Mouse (Mus musculus) midbrain, embryonic 12.5 days (tissue): ENCODE results near the gene Smg8. TPM values are rescaled to one million over a fixed set of nuclear protein-coding genes. Genes with fewer than 3 reads are reported as not detected.

Experiments
- ATAC-seq: fragments of 200-750 bp; cut with Nextera tagmentation; 2 replicates; pipeline ENCODE4 v1.8.0; 2017; ENCODE audit warnings: low read depth, moderate TSS enrichment, moderate library complexity; ENCODE audit not compliant: low FRiP score
- H3K27ac ChIP-seq: fragments of 300-500 bp; sonication (generic); replicated peaks from 2 replicates; pipeline ENCODE4 v1.5.1; 2016; ENCODE audit warnings: mild to moderate bottlenecking
- H3K27me3 ChIP-seq: fragments of 300-500 bp; sonication (generic); 2 replicates; pipeline ENCODE4 v1.6.1; 2016; ENCODE audit warnings: mild to moderate bottlenecking
- H3K36me3 ChIP-seq: fragments of 300-500 bp; sonication (generic); 2 replicates; pipeline ENCODE4 v1.6.1; 2016
- H3K4me1 ChIP-seq: fragments of 300-500 bp; sonication (generic); 2 replicates; pipeline ENCODE4 v1.6.1; 2016
- H3K4me2 ChIP-seq: fragments of 300-500 bp; sonication (generic); replicated peaks from 2 replicates; pipeline ENCODE4 v1.6.1; 2016; ENCODE audit warnings: mild to moderate bottlenecking, moderate library complexity
- H3K4me3 ChIP-seq: fragments of 300-500 bp; sonication (generic); 2 replicates; pipeline ENCODE4 v1.5.1; 2016; ENCODE audit warnings: mild to moderate bottlenecking
- H3K9ac ChIP-seq: fragments of 300-500 bp; sonication (generic); replicated peaks from 2 replicates; pipeline ENCODE4 v1.6.1; 2016; ENCODE audit warnings: mild to moderate bottlenecking, moderate library complexity
- H3K9me3 ChIP-seq: fragments of 300-500 bp; sonication (generic); 2 replicates; pipeline ENCODE4 v1.6.1; 2016; ENCODE audit warnings: mild to moderate bottlenecking
- WGBS: fragments of 180-500 bp; shearing (Covaris S2); methylation state at CpG from one replicate; pipeline ENCODE4 v1.1.7; 2016; 5-methylcytosine and 5-hydroxymethylcytosine counted together
- polyA plus RNA-seq: library from polyadenylated mRNA; unstranded; fragments of >200 nt; fragmentation: Nextera tagmentation; extraction: Ambion mirVana; gene quantifications from 2 replicates; pipeline ENCODE4 v1.2.1, GENCODE M21; 2016

The Smg8 gene
- 26.4 and 29.3 TPM in 2 replicates for polyA plus RNA-seq

- Histone ChIP-seq H3K36me3 (peaks cover 49% of the 10 kb centered on the region), H3K4me2 (peak within 1 kb of the TSS; percentile 74), H3K9me3 (no peaks in the 10 kb centered on the region), H3K4me1 (peaks cover 28% of the 10 kb centered on the region), H3K4me3 (peak within 1 kb of the TSS; percentile 95), H3K9ac (peak within 1 kb of the TSS; percentile 88), H3K27me3 (no peaks in the 10 kb centered on the region), H3K27ac (peak within 1 kb of the TSS; percentile 60)
- WGBS: 1% methylated on average over 43 of the region's 43 CpGs
- peak; percentile 56; the same call in 1 of the 2 replicates for ATAC-seq
These were observed at the start of gene Smg8 for GRCm38 (mm10) chr11:87086290-87086984. Gene Smg8 (minus strand): TSS chr11:87086774.

- Histone ChIP-seq H3K9me3 (no peaks in the 10 kb centered on the region), H3K4me3 (no peak overlapping the region), H3K4me1 (no peaks in the 10 kb centered on the region), H3K27ac (no peak overlapping the region), H3K9ac (no peak overlapping the region), H3K36me3 (peaks cover 18% of the 10 kb centered on the region), H3K27me3 (no peaks in the 10 kb centered on the region), H3K4me2 (no peak overlapping the region)
- WGBS: 84% methylated on average over 4 of the region's 4 CpGs
- no peak for ATAC-seq
These were observed 49.7 kb upstream of the Smg8 start for GRCm38 (mm10) chr11:87136233-87136632.

DNA sequence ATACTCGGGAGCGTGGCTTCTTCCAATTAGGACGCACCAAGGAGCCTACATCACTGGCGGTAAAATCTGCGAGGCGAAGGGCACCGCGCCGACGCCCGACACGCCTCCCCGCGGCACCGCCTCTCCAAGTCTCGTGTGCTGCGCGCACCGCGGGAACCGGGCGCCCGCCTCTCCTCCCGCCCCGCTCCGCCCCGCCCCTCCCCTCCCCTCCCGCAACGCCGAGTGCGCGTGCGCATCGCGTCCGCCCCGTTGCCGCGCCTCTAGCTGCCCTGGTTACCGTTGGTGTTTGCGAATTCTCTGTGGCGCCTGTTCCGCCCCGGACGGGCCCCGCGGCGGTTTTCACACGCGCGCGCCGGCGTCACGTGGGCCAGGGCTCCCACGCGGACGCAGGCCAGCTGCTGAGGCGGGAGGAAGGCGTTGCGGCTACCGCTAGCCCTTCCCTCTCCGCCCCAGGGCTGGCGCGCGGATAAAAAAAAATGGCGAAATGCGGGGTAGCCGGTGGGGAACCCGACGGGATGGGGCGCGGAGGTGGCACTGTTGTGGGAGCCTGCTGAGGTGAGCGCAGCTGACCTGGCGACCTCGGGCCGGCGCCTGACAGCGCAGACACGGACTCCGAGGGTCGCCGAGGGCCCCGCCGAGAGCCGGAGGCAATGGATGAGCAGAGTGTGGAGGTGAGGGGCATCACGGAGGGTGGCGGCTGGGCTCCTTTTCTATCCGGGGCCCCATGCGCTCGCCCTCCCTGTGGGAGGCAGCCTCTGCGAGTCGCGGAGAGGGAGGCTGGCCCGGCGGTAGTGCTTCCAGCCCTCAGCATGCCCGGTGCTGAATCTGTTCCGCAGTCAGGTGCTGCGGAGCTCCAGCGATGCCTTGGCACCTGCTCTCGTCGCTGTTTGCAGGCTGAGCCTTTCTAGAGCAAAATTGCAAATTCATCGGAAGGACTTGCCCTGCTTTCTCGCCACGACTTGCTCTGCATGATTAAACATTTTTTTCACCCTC, 40.5 kb upstream of the Smg8 start, which contains the start of gene Trim37:
Gene Trim37 (plus strand): TSS at position 254 of the 993 bp plus-strand sequence.
- Histone ChIP-seq H3K36me3 (peaks cover 32% of the 10 kb centered on the region), H3K9me3 (no peaks in the 10 kb centered on the region), H3K27ac (peak within 1 kb of the TSS; percentile 97), H3K4me3 (peak within 1 kb of the TSS; percentile 93), H3K4me1 (peaks cover 15% of the 10 kb centered on the region), H3K4me2 (peak within 1 kb of the TSS; percentile 74), H3K27me3 (no peaks in the 10 kb centered on the region), H3K9ac (peak within 1 kb of the TSS; percentile 90)
- under 1% methylated on average over 92 of the region's 105 CpGs for WGBS
- peak; percentile 93 for ATAC-seq

DNA sequence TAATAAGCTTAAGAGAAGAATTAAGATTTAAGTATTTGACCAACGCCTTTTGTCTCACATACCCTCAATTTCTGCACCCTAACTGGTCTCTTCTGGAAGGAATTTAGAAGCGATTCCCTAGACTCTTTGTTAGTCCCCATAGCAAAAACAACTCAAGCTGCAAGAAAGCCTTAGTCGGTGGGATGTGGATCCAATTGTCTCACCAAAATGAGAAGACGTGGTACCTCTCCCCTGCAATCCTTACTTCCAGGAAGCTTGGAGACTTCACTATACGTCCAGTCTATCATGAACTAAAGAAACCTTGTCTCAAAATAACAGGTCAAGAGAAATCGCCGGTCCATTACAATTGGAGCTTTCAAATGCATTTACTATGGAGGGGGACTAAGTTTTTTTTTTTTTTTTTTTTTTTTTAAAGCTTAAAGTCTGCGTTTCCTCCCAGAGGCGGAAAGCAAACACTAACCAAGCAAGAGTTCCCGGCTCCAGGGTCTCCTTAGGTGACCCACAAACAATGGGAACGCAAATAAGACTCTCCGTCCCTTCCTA, 39.8 kb upstream of the Smg8 start:
- Histone ChIP-seq H3K4me1 (peaks cover 15% of the 10 kb centered on the region), H3K36me3 (peaks cover 35% of the 10 kb centered on the region), H3K9ac (peak overlapping the region; percentile 65), H3K27ac (peak overlapping the region; percentile 97), H3K4me2 (peak overlapping the region; percentile 74), H3K4me3 (peak overlapping the region; percentile 93), H3K27me3 (no peaks in the 10 kb centered on the region), H3K9me3 (no peaks in the 10 kb centered on the region)
- 2% methylated on average over 12 of the region's 12 CpGs for WGBS
- no peak for ATAC-seq

DNA sequence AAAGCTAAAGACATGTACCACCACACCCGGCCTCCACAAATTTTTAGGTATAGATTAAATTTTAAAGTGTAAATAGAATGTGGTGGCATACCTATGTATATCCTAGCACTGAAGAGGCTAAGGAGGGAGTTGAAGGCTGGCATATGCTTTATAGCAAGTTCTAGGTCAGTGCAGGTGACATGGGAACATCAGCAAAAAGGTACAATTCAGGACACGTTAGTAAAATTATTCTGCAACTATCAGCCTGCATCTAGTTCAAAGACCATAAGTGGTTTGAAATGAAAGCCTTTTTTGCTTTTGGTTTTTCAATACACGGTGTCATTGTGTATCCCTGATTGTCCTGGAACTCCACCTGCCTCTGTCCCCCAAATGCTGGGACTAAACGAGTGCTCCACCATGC, 39.0 kb upstream of the Smg8 start:
- H3K27me3 ChIP-seq: no peaks in the 10 kb centered on the region
- ATAC-seq: no peak
- H3K27ac ChIP-seq: peak overlapping the region; percentile 97
- peaks cover 39% of the 10 kb centered on the region for H3K36me3 ChIP-seq
- H3K4me1 ChIP-seq: peaks cover 15% of the 10 kb centered on the region
- H3K4me2 ChIP-seq: peak overlapping the region; percentile 74
- no peaks in the 10 kb centered on the region for H3K9me3 ChIP-seq
- 55% methylated on average over 4 of the region's 4 CpGs for WGBS
- peak overlapping the region; percentile 93; the same call in 1 of the 2 replicates for H3K4me3 ChIP-seq
- no peak overlapping the region for H3K9ac ChIP-seq

DNA sequence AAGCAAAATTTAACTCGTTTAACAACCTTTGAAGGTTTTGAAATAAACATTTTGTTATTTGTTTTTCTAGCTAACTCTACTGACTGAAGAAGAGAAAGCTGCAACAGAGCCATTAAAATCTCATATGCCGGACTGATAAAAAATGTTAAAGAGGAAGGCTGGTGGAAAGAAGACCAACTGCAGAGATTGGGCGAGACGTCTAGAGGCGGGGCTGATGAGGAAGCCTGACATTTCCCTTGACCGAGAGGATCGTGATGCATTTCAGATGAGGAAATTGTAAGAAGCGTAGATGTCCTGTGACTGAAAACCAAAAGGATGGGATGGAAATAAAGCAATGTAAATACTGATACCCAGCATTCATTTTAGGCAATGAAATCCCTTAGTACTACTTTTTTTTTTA, 35.3 kb upstream of the Smg8 start:
- Histone ChIP-seq H3K4me3 (no peak overlapping the region), H3K27me3 (no peaks in the 10 kb centered on the region), H3K4me2 (no peak overlapping the region), H3K27ac (no peak overlapping the region), H3K9ac (no peak overlapping the region), H3K4me1 (peaks cover 7% of the 10 kb centered on the region), H3K9me3 (no peaks in the 10 kb centered on the region), H3K36me3 (peaks cover 65% of the 10 kb centered on the region)
- no peak for ATAC-seq
- 86% methylated on average over 8 of the region's 8 CpGs for WGBS

DNA sequence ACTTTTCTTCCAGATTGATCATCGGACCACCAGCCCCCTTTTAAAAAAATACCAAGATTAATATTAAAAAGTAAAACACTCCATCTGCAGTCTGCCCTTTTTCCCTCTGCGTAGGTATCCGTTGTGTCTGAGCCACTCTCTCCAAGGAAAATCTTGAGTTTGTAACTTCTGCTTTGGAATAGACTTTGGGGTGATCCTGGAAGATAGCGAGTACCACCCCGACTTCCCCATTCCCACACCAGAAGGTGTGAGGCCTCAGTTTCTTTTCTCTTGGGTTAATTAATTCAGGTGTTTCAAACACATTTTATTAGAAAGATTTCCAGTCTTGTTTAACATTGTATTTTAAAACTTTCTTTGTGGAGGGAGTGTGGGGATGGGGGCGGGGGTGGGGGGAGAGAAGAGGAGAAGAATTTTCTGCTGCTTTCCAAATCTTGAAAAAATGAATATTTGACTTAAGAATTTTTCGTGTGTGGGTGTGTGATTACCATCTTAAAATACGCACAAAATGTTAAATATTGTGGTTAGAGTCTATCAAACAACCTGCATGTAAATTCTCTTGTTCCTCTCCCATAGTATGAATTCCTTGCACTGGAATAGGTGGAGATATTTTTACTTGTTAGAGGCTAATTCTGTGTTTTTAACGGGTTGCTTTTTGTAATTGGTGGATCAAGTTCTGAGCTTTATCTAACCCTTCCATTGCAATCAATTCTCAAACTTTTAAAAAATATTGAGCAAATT, 23.8 kb upstream of the Smg8 start:
- Histone ChIP-seq H3K9me3 (no peaks in the 10 kb centered on the region), H3K36me3 (peaks cover 32% of the 10 kb centered on the region), H3K27ac (peak overlapping the region; percentile 95), H3K4me3 (peak overlapping the region; percentile 98), H3K9ac (peak overlapping the region; percentile 92), H3K4me1 (peaks cover 28% of the 10 kb centered on the region), H3K4me2 (peak overlapping the region; percentile 65), H3K27me3 (no peaks in the 10 kb centered on the region)
- no peak for ATAC-seq
- 4% methylated on average over 9 of the region's 9 CpGs for WGBS

DNA sequence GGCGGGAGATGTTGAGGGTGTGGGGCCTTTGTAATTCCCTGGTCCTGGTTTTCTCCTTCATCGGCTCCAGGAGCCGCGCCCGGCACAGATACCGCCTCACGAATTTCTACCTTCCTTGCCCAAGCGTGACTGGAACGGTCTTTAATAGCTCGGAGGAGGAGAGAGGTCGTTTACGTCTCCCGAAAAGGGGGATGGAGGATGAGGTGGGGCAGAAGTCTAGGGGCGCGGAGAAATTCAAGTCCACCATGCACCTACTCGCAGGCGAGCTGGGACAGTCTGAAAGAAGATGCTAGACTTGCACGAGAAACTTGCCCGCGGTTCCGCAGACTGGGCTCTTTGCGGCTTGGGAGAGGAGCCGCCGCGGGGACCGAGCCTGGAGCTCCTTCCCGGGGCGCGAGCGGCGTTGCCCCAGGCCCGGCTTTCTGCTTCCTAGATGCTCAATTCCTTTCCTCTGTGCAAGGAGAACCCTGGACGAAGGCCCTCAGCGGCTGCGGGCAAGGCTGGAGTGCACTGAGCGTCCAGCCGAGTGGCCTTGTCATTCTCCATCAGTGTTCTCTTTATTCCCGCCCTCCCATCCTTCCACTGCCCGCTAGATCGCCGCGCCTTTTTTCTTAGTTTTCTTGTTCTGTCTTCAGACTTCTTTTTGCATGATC, 23.1 kb upstream of the Smg8 start:
- Histone ChIP-seq H3K36me3 (peaks cover 32% of the 10 kb centered on the region), H3K4me2 (peak overlapping the region; percentile 65), H3K9me3 (no peaks in the 10 kb centered on the region), H3K9ac (peak overlapping the region; percentile 92), H3K27me3 (no peaks in the 10 kb centered on the region), H3K4me3 (peak overlapping the region; percentile 98), H3K27ac (peak overlapping the region; percentile 95), H3K4me1 (peaks cover 28% of the 10 kb centered on the region)
- no peak for ATAC-seq
- WGBS: under 1% methylated on average over 42 of the region's 42 CpGs

DNA sequence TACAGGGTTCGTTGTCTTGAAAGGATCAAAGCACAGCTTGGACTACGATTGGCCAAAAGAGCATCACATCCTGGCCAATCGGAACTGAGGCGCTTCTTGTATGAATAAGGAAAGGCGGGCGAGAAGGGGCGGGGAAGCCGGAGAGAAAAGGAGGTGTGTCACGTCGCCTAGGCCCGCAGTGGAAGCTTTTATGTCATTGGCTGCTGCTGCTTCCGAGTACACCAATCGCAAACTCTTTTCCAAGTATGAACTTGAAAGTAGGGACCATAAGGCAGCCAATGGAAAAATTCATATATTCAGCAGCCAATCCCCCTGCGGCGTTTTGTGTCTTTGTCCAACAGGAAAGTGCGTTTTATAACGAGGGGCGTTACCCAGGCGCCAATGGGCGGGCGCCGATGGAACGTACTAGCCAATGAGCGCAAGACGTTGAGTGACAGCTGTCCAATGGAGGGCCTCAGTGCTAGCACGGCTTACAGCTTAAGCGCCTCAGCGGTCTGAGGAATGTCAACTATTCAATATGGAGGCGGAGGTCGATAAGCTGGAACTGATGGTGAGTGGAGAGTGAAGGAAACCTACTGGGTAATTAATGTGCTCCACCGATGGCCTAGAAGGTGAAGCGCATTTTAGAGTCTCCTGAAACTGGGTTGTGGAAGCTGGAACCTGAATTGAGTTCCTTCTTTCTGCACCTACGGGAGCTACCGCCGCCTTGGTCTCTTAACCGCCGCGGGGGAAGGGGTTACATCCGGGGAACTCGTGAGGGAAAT, 22.4 kb upstream of the Smg8 start, which contains the start of gene Ska2:
Gene Ska2 (plus strand): TSS at position 480 of the 764 bp plus-strand sequence.
- under 1% methylated on average over 40 of the region's 40 CpGs for WGBS
- Histone ChIP-seq H3K27me3 (no peaks in the 10 kb centered on the region), H3K4me1 (peaks cover 28% of the 10 kb centered on the region), H3K36me3 (peaks cover 34% of the 10 kb centered on the region), H3K4me2 (peak within 1 kb of the TSS; percentile 65), H3K9ac (peak within 1 kb of the TSS; percentile 92), H3K27ac (peak within 1 kb of the TSS; percentile 95), H3K9me3 (no peaks in the 10 kb centered on the region), H3K4me3 (peak within 1 kb of the TSS; percentile 98)
- ATAC-seq: peak; percentile 99

- H3K27ac ChIP-seq: peak within 1 kb of the TSS; percentile 95
- under 1% methylated on average over 14 of the region's 14 CpGs for WGBS
- peaks cover 32% of the 10 kb centered on the region for H3K36me3 ChIP-seq
- peak within 1 kb of the TSS; percentile 92 for H3K9ac ChIP-seq
- H3K4me2 ChIP-seq: peak within 1 kb of the TSS; percentile 65
- H3K27me3 ChIP-seq: no peaks in the 10 kb centered on the region
- H3K4me3 ChIP-seq: peak within 1 kb of the TSS; percentile 98
- peaks cover 26% of the 10 kb centered on the region for H3K4me1 ChIP-seq
- no peak for ATAC-seq
- H3K9me3 ChIP-seq: no peaks in the 10 kb centered on the region
These were observed 21.8 kb upstream of the Smg8 start, which contains the start of gene Prr11 for GRCm38 (mm10) chr11:87108409-87108754. Gene Prr11 (minus strand): TSS chr11:87108708.
